Mouse (Mus musculus): ENCODE results near the gene Gnb1l. TPM values are rescaled to one million over a fixed set of nuclear protein-coding genes. Genes with fewer than 3 reads are reported as not detected.
A peak's percentile ranks its signal among the peaks of the same experiment; 100 is the strongest.

Gene Gnb1l
- polyA plus RNA-seq, 1 experiment from 2014 or later = 20.9 TPM

DNA sequence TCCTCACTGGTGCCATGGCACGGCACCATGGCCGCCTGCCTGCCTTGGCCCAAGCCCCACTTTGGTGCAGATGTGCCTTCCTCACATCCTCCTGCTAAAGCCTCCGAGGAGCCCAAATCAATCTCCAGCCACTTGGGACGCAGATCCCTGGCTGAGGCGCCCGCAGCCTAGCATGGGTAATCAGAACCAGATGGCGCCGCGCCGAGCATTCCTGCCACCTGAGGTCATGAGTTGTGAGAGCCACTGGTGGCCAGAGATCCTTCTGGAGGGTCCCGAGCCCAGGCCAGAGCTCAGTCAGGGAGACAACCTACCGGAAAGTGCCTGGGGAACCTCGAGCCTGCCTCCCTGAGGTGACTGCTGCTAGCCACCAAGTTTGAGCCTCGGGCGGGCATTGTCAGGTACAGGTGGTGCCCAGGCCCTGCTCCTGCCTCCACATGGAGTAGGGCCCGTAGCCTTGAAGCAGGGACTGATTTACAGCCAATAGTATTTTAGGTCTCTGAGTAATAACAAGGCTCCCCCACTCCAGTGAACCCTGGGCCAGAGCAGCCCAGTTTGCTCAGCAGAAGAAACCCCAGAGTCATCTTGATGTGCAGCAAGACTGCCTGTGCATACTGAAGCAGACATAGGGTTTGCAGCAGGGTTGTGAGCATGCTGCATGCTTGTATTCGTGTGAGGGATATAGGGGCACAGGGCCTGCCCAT is 56.9 kb downstream of the Gnb1l start:
- no peak overlapping the region; the same call in 1 of the 2 replicates for H3K9ac ChIP-seq
- 0 out of 2 replicates have a peak, but pooled peaks have one; percentile 27 for ATAC-seq (ENCODE audit: insufficient number of reproducible peaks, low FRiP score, low TSS enrichment, low read depth)
- no peak overlapping the region for H3K4me3 ChIP-seq
- peaks cover 21% of the 10 kb centered on the region for H3K4me1 ChIP-seq
- no peaks in the 10 kb centered on the region for H3K9me3 ChIP-seq
- no peak overlapping the region for H3K4me2 ChIP-seq
- WGBS = 22% methylated on average over 17 of the region's 17 CpGs
- peak overlapping the region; percentile 47 for H3K27ac ChIP-seq
- no peaks in the 10 kb centered on the region for H3K27me3 ChIP-seq
- no peaks in the 10 kb centered on the region for H3K36me3 ChIP-seq

DNA sequence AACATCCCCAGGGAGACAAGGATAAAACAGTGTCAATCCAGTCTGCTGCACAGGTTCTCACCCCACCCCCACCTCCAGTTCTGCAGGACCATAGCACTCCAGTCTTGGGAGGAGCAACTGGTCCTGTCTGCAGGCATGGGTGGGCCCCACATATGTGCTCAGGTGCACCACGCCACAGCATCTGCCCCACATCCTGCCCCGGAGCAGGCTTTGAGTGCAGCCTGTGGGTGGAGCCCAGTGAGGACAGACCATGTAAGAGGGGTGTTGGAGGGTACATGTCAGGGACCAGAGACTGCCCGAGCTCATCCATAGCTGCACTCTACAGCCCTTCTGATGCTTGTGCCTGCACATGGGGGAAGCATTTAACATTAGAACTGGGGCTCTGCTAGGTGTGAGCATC is 57.9 kb downstream of the Gnb1l start:
- Histone ChIP-seq H3K9ac (no peak overlapping the region), H3K4me2 (no peak overlapping the region), H3K4me1 (peaks cover 23% of the 10 kb centered on the region), H3K4me3 (no peak overlapping the region), H3K9me3 (no peaks in the 10 kb centered on the region), H3K27ac (no peak overlapping the region), H3K27me3 (no peaks in the 10 kb centered on the region), H3K36me3 (no peaks in the 10 kb centered on the region)
- WGBS = 66% methylated on average over 3 of the region's 3 CpGs
- no peak for ATAC-seq (ENCODE audit: insufficient number of reproducible peaks, low FRiP score, low TSS enrichment, low read depth)

DNA sequence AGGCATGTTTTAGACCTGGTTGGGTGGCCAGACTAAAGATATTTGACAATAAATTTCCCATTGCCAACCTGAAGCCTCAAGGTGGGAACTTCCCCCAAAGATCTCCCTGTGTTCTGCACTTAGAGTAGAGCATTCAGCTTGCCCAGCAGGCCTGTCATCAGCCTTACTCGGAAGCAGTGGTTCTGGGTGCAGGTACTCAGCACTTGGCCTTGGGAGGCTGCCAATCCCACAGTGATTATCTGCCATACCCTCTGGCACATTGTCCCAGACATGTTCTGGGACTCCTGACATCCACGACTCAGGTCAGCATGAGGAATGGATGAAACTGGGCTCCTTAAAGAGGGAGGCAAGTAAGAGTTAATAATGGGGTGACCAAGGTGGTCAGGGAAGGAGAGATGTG is 66.0 kb downstream of the Gnb1l start:
- 0 out of 2 replicates have a peak, but pooled peaks cover 6% of the 10 kb centered on the region for H3K4me1 ChIP-seq
- no peaks in the 10 kb centered on the region for H3K9me3 ChIP-seq
- H3K27ac ChIP-seq = no peak overlapping the region
- no peak overlapping the region for H3K4me2 ChIP-seq
- no peak overlapping the region for H3K9ac ChIP-seq
- peaks cover 10% of the 10 kb centered on the region; the same call in 1 of the 2 replicates for H3K36me3 ChIP-seq
- no peaks in the 10 kb centered on the region for H3K27me3 ChIP-seq
- no peak for ATAC-seq (ENCODE audit: insufficient number of reproducible peaks, low FRiP score, low TSS enrichment, low read depth)
- H3K4me3 ChIP-seq = no peak overlapping the region
- WGBS = 67% methylated on average over 2 of the region's 2 CpGs

DNA sequence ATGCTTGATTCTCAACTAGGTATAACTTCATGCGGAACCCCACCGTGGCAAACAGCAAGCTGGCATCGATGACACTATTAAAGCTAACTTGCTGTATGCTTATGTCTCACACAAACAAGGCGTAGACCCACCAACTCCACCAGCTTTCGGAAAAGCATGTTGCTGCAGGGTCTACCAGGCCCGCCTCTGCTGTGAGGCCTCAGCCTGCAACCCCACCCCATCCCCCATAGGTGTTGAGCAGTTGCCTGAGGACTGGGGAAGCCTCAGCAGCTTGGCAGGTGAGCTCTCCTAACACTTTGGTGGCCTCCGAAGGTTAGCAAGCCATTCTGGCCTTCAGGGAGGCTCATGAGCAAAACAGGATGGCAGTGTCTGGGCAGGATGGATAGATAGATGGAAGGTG is 70.1 kb downstream of the Gnb1l start:
- no peaks in the 10 kb centered on the region for H3K9me3 ChIP-seq
- WGBS = 66% methylated on average over 7 of the region's 7 CpGs
- no peak overlapping the region for H3K4me3 ChIP-seq
- no peak overlapping the region for H3K27ac ChIP-seq
- H3K36me3 ChIP-seq = peaks cover 10% of the 10 kb centered on the region; the same call in 1 of the 2 replicates
- H3K4me1 ChIP-seq = 0 out of 2 replicates have a peak, but pooled peaks cover 4% of the 10 kb centered on the region
- H3K27me3 ChIP-seq = no peaks in the 10 kb centered on the region
- no peak overlapping the region for H3K9ac ChIP-seq
- H3K4me2 ChIP-seq = no peak overlapping the region
- ATAC-seq (ENCODE audit: insufficient number of reproducible peaks, low FRiP score, low TSS enrichment, low read depth) = no peak

DNA sequence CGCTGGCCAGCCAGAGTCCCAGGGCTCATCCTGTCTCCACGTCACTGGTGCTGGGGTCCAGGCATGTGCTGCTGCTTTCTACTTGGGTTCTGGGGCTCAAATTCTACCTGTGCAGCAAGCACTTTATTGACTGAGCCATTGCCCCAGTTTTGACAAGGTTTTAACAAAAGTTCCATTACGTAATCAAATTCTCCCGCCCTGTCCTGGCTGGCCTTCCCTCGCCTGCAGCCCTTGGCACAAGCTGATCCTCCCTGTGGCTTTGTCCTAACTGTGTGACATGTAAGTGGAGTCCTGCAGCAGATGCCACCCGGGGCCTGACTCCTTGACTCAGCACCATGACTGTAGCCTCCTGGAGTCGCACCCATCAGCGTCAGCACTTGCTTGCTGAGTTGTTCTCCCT is 75.7 kb downstream of the Gnb1l start:
- H3K9me3 ChIP-seq = no peaks in the 10 kb centered on the region
- 64% methylated on average over 8 of the region's 8 CpGs for WGBS
- H3K9ac ChIP-seq = no peak overlapping the region
- no peak overlapping the region for H3K4me2 ChIP-seq
- H3K27me3 ChIP-seq = peaks cover 14% of the 10 kb centered on the region; the same call in 1 of the 2 replicates
- H3K4me1 ChIP-seq = peaks cover 15% of the 10 kb centered on the region; the same call in 1 of the 2 replicates
- no peaks in the 10 kb centered on the region for H3K36me3 ChIP-seq
- ATAC-seq (ENCODE audit: insufficient number of reproducible peaks, low FRiP score, low TSS enrichment, low read depth) = no peak
- H3K4me3 ChIP-seq = no peak overlapping the region
- no peak overlapping the region for H3K27ac ChIP-seq

DNA sequence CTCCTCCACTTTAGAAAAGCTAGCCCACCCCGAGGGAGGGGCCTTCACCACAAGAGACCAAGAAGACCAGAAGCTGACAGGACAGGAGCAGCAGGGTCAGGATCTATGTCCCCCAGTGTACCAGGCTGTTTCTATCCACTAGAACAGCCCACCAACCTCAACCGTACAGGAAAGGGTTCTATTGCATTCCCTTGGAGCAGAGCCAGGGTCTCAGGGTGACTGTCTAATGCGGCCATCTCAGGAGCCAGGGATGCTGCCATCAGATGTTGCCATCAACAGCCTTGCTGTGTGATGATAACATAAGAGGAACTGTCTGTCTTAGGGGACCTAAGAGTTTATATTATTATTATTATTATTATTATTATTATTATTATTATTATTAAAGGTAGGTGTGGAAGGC is 78.6 kb downstream of the Gnb1l start:
- H3K9ac ChIP-seq = no peak overlapping the region
- peaks cover 28% of the 10 kb centered on the region for H3K4me1 ChIP-seq
- no peak overlapping the region for H3K4me3 ChIP-seq
- H3K36me3 ChIP-seq = no peaks in the 10 kb centered on the region
- no peak for ATAC-seq (ENCODE audit: insufficient number of reproducible peaks, low FRiP score, low TSS enrichment, low read depth)
- peaks cover 42% of the 10 kb centered on the region for H3K27me3 ChIP-seq
- H3K27ac ChIP-seq = no peak overlapping the region
- H3K4me2 ChIP-seq = no peak overlapping the region
- WGBS = 35% methylated on average over 3 of the region's 3 CpGs
- no peaks in the 10 kb centered on the region for H3K9me3 ChIP-seq

DNA sequence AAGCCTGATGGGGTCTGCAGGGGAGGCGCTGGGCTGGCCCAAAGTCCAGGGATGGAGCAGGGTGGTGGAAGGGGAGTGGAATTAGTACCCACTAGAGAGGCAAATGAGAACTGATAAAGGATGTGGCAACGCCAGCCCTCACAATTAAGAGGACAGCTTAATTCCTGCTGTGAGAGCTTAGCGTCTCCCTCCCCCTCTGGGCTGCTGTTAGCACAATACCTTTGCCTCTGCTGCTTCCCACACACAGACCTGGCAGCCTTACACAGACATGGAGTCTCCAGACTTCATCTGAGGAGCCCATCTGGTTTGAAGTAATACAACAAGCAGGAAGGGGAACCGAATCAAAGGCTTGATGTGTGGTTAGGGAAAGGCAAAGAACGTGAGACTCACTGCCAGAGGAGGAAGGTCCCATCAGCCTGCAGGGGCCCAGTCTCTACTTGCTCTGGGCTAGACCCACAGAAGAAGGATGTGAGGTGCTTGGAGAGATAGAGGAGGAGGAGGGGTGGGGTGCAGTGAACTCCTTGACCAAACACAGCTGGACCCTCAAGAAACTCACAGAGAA is 79.2 kb downstream of the Gnb1l start:
- Histone ChIP-seq H3K4me2 (no peak overlapping the region), H3K27me3 (peaks cover 49% of the 10 kb centered on the region), H3K27ac (no peak overlapping the region), H3K4me3 (no peak overlapping the region), H3K9me3 (no peaks in the 10 kb centered on the region), H3K9ac (no peak overlapping the region), H3K4me1 (peaks cover 35% of the 10 kb centered on the region), H3K36me3 (no peaks in the 10 kb centered on the region)
- ATAC-seq (ENCODE audit: insufficient number of reproducible peaks, low FRiP score, low TSS enrichment, low read depth) = no peak
- WGBS = 21% methylated on average over 5 of the region's 5 CpGs

DNA sequence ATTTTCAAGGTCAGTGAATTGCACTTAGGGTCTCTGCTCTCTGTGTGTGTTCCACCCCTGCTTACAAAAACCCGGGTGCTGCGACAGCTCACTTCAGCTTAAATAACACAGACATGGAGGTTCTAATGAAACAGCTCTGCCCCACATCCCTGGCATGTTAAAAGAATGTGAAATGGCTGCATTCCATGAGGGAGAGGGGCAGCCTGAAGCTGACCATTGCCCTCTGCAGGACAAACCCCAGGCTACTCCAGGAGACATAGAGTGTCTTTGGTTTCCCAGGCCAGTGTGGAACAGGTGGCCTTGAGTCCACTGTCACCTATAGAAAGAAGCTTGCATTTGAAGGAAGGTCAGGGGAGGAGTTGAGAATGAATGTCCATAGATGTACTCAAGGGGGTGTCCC is 81.9 kb downstream of the Gnb1l start:
- Histone ChIP-seq H3K9me3 (no peaks in the 10 kb centered on the region), H3K4me2 (no peak overlapping the region), H3K4me3 (no peak overlapping the region), H3K27ac (no peak overlapping the region), H3K36me3 (no peaks in the 10 kb centered on the region), H3K9ac (no peak overlapping the region), H3K27me3 (peaks cover 76% of the 10 kb centered on the region), H3K4me1 (peaks cover 34% of the 10 kb centered on the region)
- no peak for ATAC-seq (ENCODE audit: insufficient number of reproducible peaks, low FRiP score, low TSS enrichment, low read depth)
- 28% methylated on average over 2 of the region's 2 CpGs for WGBS

DNA sequence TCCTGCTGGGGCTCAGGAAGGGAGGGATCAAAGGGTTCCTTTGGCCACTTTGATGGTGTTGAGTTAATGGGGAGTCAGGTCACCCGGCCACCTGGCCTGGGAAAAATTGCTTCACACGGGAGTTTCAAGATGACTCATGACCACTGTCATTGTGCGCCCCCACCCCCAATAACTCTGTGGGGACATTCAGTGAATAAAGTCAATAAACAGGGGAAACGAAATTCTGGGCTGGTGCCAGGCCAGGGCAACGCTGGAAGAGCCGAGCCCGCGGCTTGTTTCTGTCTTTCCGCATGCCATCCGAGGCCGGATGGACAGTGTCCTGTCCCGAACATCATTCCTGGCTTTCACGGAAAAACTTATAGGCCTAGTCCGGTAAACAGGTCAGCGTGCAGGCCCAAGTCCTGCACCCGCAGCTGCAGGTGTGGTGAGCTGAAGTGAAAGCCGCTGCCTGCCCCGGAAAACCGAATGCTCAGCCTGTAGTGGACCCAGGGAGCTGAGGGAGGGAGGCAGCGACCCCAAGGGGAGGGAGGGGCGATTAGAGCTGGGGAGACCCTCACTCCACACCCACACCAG is 82.6 kb downstream of the Gnb1l start:
- Histone ChIP-seq H3K4me2 (peak overlapping the region; percentile 67), H3K27ac (no peak overlapping the region), H3K4me3 (peak overlapping the region; percentile 40), H3K4me1 (peaks cover 40% of the 10 kb centered on the region), H3K9ac (no peak overlapping the region), H3K36me3 (no peaks in the 10 kb centered on the region), H3K27me3 (peaks cover 83% of the 10 kb centered on the region), H3K9me3 (no peaks in the 10 kb centered on the region)
- ATAC-seq (ENCODE audit: insufficient number of reproducible peaks, low FRiP score, low TSS enrichment, low read depth) = no peak
- WGBS = 23% methylated on average over 21 of the region's 21 CpGs

DNA sequence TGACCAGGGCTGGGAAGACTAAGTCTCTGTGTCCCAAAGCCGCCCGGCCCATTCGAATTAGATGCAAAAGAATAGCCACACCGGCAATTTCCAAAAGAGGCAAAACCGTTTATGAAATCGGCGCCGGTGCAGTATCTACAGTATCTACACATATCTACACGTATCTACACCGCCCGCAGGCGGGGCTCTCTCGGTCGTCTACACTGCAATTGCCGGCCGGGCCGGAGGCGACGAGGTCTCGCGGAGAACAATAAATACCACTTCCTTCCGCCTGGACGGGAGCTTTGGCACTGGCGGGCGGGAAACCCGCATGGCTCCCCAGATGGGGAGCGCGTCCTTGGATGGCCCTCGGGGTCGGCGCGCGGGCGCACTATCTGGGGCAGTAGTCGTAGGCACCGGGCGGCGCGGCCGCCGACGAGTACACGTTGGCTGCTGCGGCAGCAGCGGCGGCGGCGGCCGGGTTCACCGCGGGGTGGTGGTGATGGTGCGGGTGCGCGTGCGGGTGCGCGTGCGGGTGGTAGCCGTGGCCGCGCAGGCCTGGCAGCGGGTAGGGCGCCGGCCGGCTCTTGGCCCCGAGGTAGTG is 83.2 kb downstream of the Gnb1l start:
- H3K27me3 ChIP-seq = peaks cover 87% of the 10 kb centered on the region
- no peak for ATAC-seq (ENCODE audit: insufficient number of reproducible peaks, low FRiP score, low TSS enrichment, low read depth)

DNA sequence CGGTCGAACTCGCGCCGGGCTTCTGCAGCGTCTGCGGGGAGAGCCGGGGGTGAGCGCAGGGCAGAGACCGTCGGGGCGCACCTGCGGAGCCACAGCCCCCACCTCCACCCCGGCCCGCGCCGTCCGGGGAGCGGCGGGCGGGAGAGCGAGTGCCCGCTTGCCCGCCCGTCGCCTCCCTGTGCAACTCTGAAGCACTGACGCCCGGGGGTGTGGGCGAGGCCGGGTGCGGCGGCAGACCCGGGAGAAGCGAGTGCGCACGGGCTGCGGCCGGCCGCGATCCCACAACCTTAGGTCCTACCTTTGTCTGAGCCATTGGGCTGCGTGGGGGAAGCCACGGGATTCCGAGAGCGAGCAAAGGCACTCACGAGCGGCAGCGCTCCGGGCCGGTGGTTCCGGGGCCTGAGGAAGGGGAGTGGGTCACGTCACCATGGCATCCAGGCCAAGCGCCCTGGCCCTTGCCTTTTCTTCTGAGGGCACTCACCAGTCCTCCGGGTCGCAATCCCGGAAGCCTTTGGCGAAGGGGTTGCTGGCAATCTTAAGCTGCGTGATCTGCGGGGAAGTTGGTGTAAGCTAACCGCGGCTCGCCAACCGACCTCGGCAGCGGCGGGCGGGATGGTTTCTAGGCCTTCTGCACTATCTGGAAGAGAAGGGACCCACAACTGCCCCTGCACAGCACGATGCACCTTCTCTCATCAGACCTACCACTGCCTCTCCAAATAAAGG is 84.1 kb downstream of the Gnb1l start:
- no peak for ATAC-seq (ENCODE audit: insufficient number of reproducible peaks, low FRiP score, low TSS enrichment, low read depth)
- WGBS = 4% methylated on average over 51 of the region's 67 CpGs
- no peak overlapping the region for H3K27ac ChIP-seq
- peak overlapping the region; percentile 40 for H3K4me3 ChIP-seq
- H3K9ac ChIP-seq = no peak overlapping the region
- H3K4me1 ChIP-seq = peaks cover 48% of the 10 kb centered on the region
- no peaks in the 10 kb centered on the region for H3K9me3 ChIP-seq
- no peaks in the 10 kb centered on the region for H3K36me3 ChIP-seq
- H3K4me2 ChIP-seq = peak overlapping the region; percentile 67
- H3K27me3 ChIP-seq = peaks cover 93% of the 10 kb centered on the region

More for the DNA sequence above, 83.2 kb downstream of the Gnb1l start:
- Histone ChIP-seq H3K4me2 (peak overlapping the region; percentile 67), H3K9me3 (no peaks in the 10 kb centered on the region), H3K9ac (no peak overlapping the region), H3K36me3 (no peaks in the 10 kb centered on the region), H3K27ac (no peak overlapping the region), H3K4me3 (peak overlapping the region; percentile 40), H3K4me1 (peaks cover 46% of the 10 kb centered on the region)
- WGBS = 4% methylated on average over 66 of the region's 66 CpGs
